Mouse (Mus musculus) stomach, postnatal 0 days (tissue): ENCODE results near the gene Spata2l.

Source experiments
- CTCF ChIP-seq: IDR thresholded peaks from 2 replicates; pipeline ENCODE4 v1.5.1; 2016; ENCODE audit warnings: antibody characterized with exemption, low read depth, mild to moderate bottlenecking, moderate library complexity
- EP300 ChIP-seq: optimal IDR thresholded peaks from 2 replicates; pipeline ENCODE3; 2016; ENCODE audit warnings: antibody characterized with exemption

GRCm38 (mm10) chr8:123239398-123239797 is 3.4 kb upstream of the Spata2l start:
- TF ChIP-seq CTCF (no peak), EP300 (no peak)
